Mouse (Mus musculus): ENCODE data around the gene Faf1. TPM values are rescaled to one million over a fixed set of nuclear protein-coding genes. Genes with fewer than 3 reads are reported as not detected.

The Faf1 gene
- total and polyA plus RNA-seq, 2 experiments from 2014 or later: 33.3 to 55.2 TPM

- Histone ChIP-seq H3K4me3 (ENCODE audit: low read depth, low read length) (no peak overlapping the region), H3K27ac (ENCODE audit: low read depth, low read length) (no peak overlapping the region), H3K27me3 (ENCODE audit: insufficient read depth, low read length) (no peaks in the 10 kb centered on the region), H3K9ac (no peak overlapping the region), H3K36me3 (ENCODE audit: insufficient read depth) (no peaks in the 10 kb centered on the region), H3K9me3 (ENCODE audit: low read length) (no peaks in the 10 kb centered on the region), H3K4me1 (ENCODE audit: insufficient read depth) (no peaks in the 10 kb centered on the region), H3K4me2 (ENCODE audit: low read depth) (no peak overlapping the region)
- TF ChIP-seq CTCF (IDR thresholded peaks at IDR 0.05; ENCODE audit: low read depth): no peak
- ATAC-seq (no peak), DNase-seq (peak; percentile 25)
- 55% methylated on average over 10 of the region's 10 CpGs for WGBS
Observed at GRCm38 (mm10) chr4:109797511-109798182, 121.3 kb downstream of the Faf1 start.

GRCm38 (mm10) chr4:109806408-109806807, 130.0 kb downstream of the Faf1 start:
- TF ChIP-seq CTCF (IDR thresholded peaks at IDR 0.05; ENCODE audit: low read depth): no peak
- Histone ChIP-seq H3K4me3 (ENCODE audit: low read depth, low read length) (no peak overlapping the region), H3K4me2 (ENCODE audit: low read depth) (no peak overlapping the region), H3K27me3 (ENCODE audit: insufficient read depth, low read length) (no peaks in the 10 kb centered on the region), H3K36me3 (ENCODE audit: insufficient read depth) (no peaks in the 10 kb centered on the region), H3K9ac (no peak overlapping the region), H3K27ac (ENCODE audit: low read depth, low read length) (no peak overlapping the region), H3K9me3 (ENCODE audit: low read length) (no peaks in the 10 kb centered on the region), H3K4me1 (ENCODE audit: insufficient read depth) (no peaks in the 10 kb centered on the region)
- 31% methylated on average over 5 of the region's 5 CpGs for whole genome bisulfite sequencing
- DNase-seq: peak; percentile 11
- peak; percentile 85 for ATAC-seq

- H3K36me3 ChIP-seq (ENCODE audit: insufficient read depth): no peaks in the 10 kb centered on the region
- no peaks in the 10 kb centered on the region for H3K27me3 ChIP-seq (ENCODE audit: insufficient read depth, low read length)
- H3K9me3 ChIP-seq (ENCODE audit: low read length): no peaks in the 10 kb centered on the region
- H3K9ac ChIP-seq: no peak overlapping the region
- 73% methylated on average over 1 of the region's 1 CpGs for WGBS
- no peaks in the 10 kb centered on the region for H3K4me1 ChIP-seq (ENCODE audit: insufficient read depth)
- DNase-seq (no peak), ATAC-seq (no peak)
- H3K4me3 ChIP-seq (ENCODE audit: low read depth, low read length): no peak overlapping the region
- no peak overlapping the region for H3K4me2 ChIP-seq (ENCODE audit: low read depth)
- TF ChIP-seq CTCF (IDR thresholded peaks at IDR 0.05; ENCODE audit: low read depth): no peak
- no peak overlapping the region for H3K27ac ChIP-seq (ENCODE audit: low read depth, low read length)
Observed at GRCm38 (mm10) chr4:109815161-109815560, 138.8 kb downstream of the Faf1 start.

- TF ChIP-seq CTCF (IDR thresholded peaks at IDR 0.05; ENCODE audit: low read depth): no peak
- Histone ChIP-seq H3K27me3 (ENCODE audit: insufficient read depth, low read length) (no peaks in the 10 kb centered on the region), H3K9ac (no peak overlapping the region), H3K4me3 (ENCODE audit: low read depth, low read length) (no peak overlapping the region), H3K9me3 (ENCODE audit: low read length) (no peaks in the 10 kb centered on the region), H3K36me3 (ENCODE audit: insufficient read depth) (no peaks in the 10 kb centered on the region), H3K4me2 (ENCODE audit: low read depth) (no peak overlapping the region), H3K4me1 (ENCODE audit: insufficient read depth) (no peaks in the 10 kb centered on the region), H3K27ac (ENCODE audit: low read depth, low read length) (no peak overlapping the region)
- 21% methylated on average over 1 of the region's 1 CpGs for WGBS
- ATAC-seq: no peak
- no peak for DNase-seq
Observed at GRCm38 (mm10) chr4:109815592-109815991, 139.2 kb downstream of the Faf1 start.

- Histone ChIP-seq H3K36me3 (ENCODE audit: insufficient read depth) (no peaks in the 10 kb centered on the region), H3K9ac (no peak overlapping the region), H3K27me3 (ENCODE audit: insufficient read depth, low read length) (no peaks in the 10 kb centered on the region), H3K4me1 (ENCODE audit: insufficient read depth) (no peaks in the 10 kb centered on the region), H3K9me3 (ENCODE audit: low read length) (no peaks in the 10 kb centered on the region), H3K4me3 (ENCODE audit: low read depth, low read length) (no peak overlapping the region), H3K27ac (ENCODE audit: low read depth, low read length) (no peak overlapping the region), H3K4me2 (ENCODE audit: low read depth) (no peak overlapping the region)
- no peak for TF ChIP-seq CTCF (IDR thresholded peaks at IDR 0.05; ENCODE audit: low read depth)
- DNase-seq (no peak), ATAC-seq (no peak)
Observed at GRCm38 (mm10) chr4:109819455-109819854, 143.1 kb downstream of the Faf1 start.

GRCm38 (mm10) chr4:109829800-109830199, 153.4 kb downstream of the Faf1 start:
- Histone ChIP-seq H3K4me1 (ENCODE audit: insufficient read depth) (no peaks in the 10 kb centered on the region), H3K36me3 (ENCODE audit: insufficient read depth) (no peaks in the 10 kb centered on the region), H3K9me3 (ENCODE audit: low read length) (no peaks in the 10 kb centered on the region), H3K4me3 (ENCODE audit: low read depth, low read length) (no peak overlapping the region), H3K4me2 (ENCODE audit: low read depth) (no peak overlapping the region), H3K9ac (no peak overlapping the region), H3K27ac (ENCODE audit: low read depth, low read length) (no peak overlapping the region), H3K27me3 (ENCODE audit: insufficient read depth, low read length) (no peaks in the 10 kb centered on the region)
- WGBS: 93% methylated on average over 3 of the region's 3 CpGs
- ATAC-seq: no peak
- no peak for DNase-seq
- no peak for TF ChIP-seq CTCF (IDR thresholded peaks at IDR 0.05; ENCODE audit: low read depth)

GRCm38 (mm10) chr4:109857851-109858250, 181.5 kb downstream of the Faf1 start:
- H3K4me1 ChIP-seq (ENCODE audit: insufficient read depth): no peaks in the 10 kb centered on the region
- no peak overlapping the region for H3K9ac ChIP-seq
- ATAC-seq (no peak), DNase-seq (no peak)
- no peaks in the 10 kb centered on the region for H3K27me3 ChIP-seq (ENCODE audit: insufficient read depth, low read length)
- H3K4me3 ChIP-seq (ENCODE audit: low read depth, low read length): no peak overlapping the region
- H3K27ac ChIP-seq (ENCODE audit: low read depth, low read length): no peak overlapping the region
- no peak for TF ChIP-seq CTCF (IDR thresholded peaks at IDR 0.05; ENCODE audit: low read depth)
- no peaks in the 10 kb centered on the region for H3K36me3 ChIP-seq (ENCODE audit: insufficient read depth)
- H3K9me3 ChIP-seq (ENCODE audit: low read length): no peaks in the 10 kb centered on the region
- 76% methylated on average over 3 of the region's 3 CpGs for WGBS
- H3K4me2 ChIP-seq (ENCODE audit: low read depth): no peak overlapping the region

Measured in forebrain, postnatal 0 days (tissue).